Mouse (Mus musculus): ENCODE results near the gene Them7. TPM values are rescaled to one million over a fixed set of nuclear protein-coding genes. Genes with fewer than 3 reads are reported as not detected.

Them7 gene
- total and polyA plus RNA-seq, 2 experiments from 2014 or later, result 0.59 TPM; not detected in 1

- no peak for ATAC-seq (ENCODE audit: insufficient read depth, low read depth)
- H3K9me3 ChIP-seq (replicated peaks; ENCODE audit: control insufficient read depth, low read length), result no peaks in the 10 kb centered on the region
- H3K27me3 ChIP-seq (ENCODE audit: control insufficient read depth, insufficient read depth, low read length), result no peaks in the 10 kb centered on the region
- no peak overlapping the region for H3K4me2 ChIP-seq (ENCODE audit: low read depth, low read length)
- no peak for TF ChIP-seq CTCF (IDR thresholded peaks at IDR 0.05; ENCODE audit: low read depth)
- TF ChIP-seq EP300 (IDR thresholded peaks at IDR 0.05; ENCODE audit: low read depth), result no peak
- no peak overlapping the region for H3K9ac ChIP-seq (replicated peaks; ENCODE audit: low read depth, low read length)
- H3K36me3 ChIP-seq (replicated peaks; ENCODE audit: control insufficient read depth, insufficient read depth, low read length), result peaks cover 13% of the 10 kb centered on the region
- 67% methylated on average over 3 of the region's 3 CpGs for WGBS
- DNase-seq (ENCODE audit: low spot score), result no peak
- H3K4me1 ChIP-seq (ENCODE audit: control insufficient read depth, insufficient read depth), result no peaks in the 10 kb centered on the region
- H3K27ac ChIP-seq (ENCODE audit: low read depth), result no peak overlapping the region
- H3K4me3 ChIP-seq (ENCODE audit: low read depth, low read length), result no peak overlapping the region
Measured at GRCm38 (mm10) chr2:105380757-105381319, 156.7 kb downstream of the Them7 start.

- H3K4me3 ChIP-seq (ENCODE audit: low read depth, low read length), result no peak overlapping the region
- TF ChIP-seq CTCF (IDR thresholded peaks at IDR 0.05; ENCODE audit: low read depth) (no peak), EP300 (IDR thresholded peaks at IDR 0.05; ENCODE audit: low read depth) (no peak)
- H3K27me3 ChIP-seq (ENCODE audit: control insufficient read depth, insufficient read depth, low read length), result no peaks in the 10 kb centered on the region
- H3K36me3 ChIP-seq (replicated peaks; ENCODE audit: control insufficient read depth, insufficient read depth, low read length), result peaks cover 34% of the 10 kb centered on the region
- H3K27ac ChIP-seq (ENCODE audit: low read depth), result no peak overlapping the region
- no peaks in the 10 kb centered on the region for H3K4me1 ChIP-seq (ENCODE audit: control insufficient read depth, insufficient read depth)
- no peaks in the 10 kb centered on the region for H3K9me3 ChIP-seq (replicated peaks; ENCODE audit: control insufficient read depth, low read length)
- no peak overlapping the region for H3K9ac ChIP-seq (replicated peaks; ENCODE audit: low read depth, low read length)
- WGBS, result 78% methylated on average over 8 of the region's 8 CpGs
- DNase-seq (ENCODE audit: low spot score), result no peak
- no peak for ATAC-seq (ENCODE audit: insufficient read depth, low read depth)
- H3K4me2 ChIP-seq (ENCODE audit: low read depth, low read length), result no peak overlapping the region
Measured at GRCm38 (mm10) chr2:105383063-105383462, 158.9 kb downstream of the Them7 start.

DNA sequence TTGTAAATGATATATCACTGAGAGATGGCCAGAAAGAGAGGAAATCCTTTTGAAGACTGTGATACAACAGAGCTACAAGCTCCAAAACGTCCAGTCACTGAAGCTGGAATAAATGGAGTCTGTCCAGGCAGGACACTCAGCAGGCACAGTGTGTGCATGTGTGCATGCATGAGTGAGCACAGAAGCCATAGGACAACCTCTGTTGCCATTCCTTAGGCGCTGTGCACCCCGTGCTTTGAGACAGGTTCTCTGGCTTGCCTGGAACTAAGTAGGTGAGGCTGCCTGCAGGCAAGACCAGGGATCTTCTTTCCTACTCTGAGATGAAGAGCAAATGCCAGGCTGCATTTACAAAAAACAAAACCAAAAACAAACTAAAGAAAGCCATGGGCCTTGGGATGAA lies 160.9 kb downstream of the Them7 start:
- ATAC-seq (ENCODE audit: insufficient read depth, low read depth) (no peak), DNase-seq (ENCODE audit: low spot score) (no peak)
- Histone ChIP-seq H3K4me2 (ENCODE audit: low read depth, low read length) (no peak overlapping the region), H3K4me3 (ENCODE audit: low read depth, low read length) (no peak overlapping the region), H3K9me3 (replicated peaks; ENCODE audit: control insufficient read depth, low read length) (no peaks in the 10 kb centered on the region), H3K27me3 (ENCODE audit: control insufficient read depth, insufficient read depth, low read length) (no peaks in the 10 kb centered on the region), H3K9ac (replicated peaks; ENCODE audit: low read depth, low read length) (no peak overlapping the region), H3K4me1 (ENCODE audit: control insufficient read depth, insufficient read depth) (no peaks in the 10 kb centered on the region), H3K36me3 (replicated peaks; ENCODE audit: control insufficient read depth, insufficient read depth, low read length) (peaks cover 45% of the 10 kb centered on the region), H3K27ac (ENCODE audit: low read depth) (no peak overlapping the region)
- no peak for TF ChIP-seq EP300 (IDR thresholded peaks at IDR 0.05; ENCODE audit: low read depth)
- TF ChIP-seq CTCF (IDR thresholded peaks at IDR 0.05; ENCODE audit: low read depth), result no peak
- 76% methylated on average over 3 of the region's 3 CpGs for WGBS

DNA sequence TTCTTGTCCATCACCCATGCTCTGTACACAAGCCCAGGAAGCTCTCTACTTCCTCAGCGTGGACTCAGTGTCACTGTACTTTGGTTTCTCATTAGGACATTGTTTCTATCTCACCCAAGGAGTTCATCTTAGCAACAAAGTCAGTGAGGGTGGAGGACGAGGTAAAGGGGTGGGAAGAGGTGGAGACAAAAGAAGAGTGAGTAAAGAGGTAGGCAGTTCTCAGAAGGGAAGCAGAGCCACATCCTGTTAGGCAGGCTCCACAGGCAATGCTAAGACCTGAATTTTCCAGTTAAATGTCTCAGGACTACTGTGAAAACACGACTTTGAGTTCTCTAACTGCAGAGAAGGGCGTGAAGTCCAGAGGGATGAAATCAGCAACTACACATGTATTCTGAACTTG lies 162.3 kb downstream of the Them7 start:
- no peak for DNase-seq (ENCODE audit: low spot score)
- Histone ChIP-seq H3K9ac (replicated peaks; ENCODE audit: low read depth, low read length) (no peak overlapping the region), H3K27me3 (ENCODE audit: control insufficient read depth, insufficient read depth, low read length) (no peaks in the 10 kb centered on the region), H3K9me3 (replicated peaks; ENCODE audit: control insufficient read depth, low read length) (no peaks in the 10 kb centered on the region), H3K4me2 (ENCODE audit: low read depth, low read length) (no peak overlapping the region), H3K4me1 (ENCODE audit: control insufficient read depth, insufficient read depth) (no peaks in the 10 kb centered on the region), H3K27ac (ENCODE audit: low read depth) (no peak overlapping the region), H3K36me3 (replicated peaks; ENCODE audit: control insufficient read depth, insufficient read depth, low read length) (peaks cover 58% of the 10 kb centered on the region), H3K4me3 (ENCODE audit: low read depth, low read length) (no peak overlapping the region)
- ATAC-seq (ENCODE audit: insufficient read depth, low read depth), result no peak
- TF ChIP-seq CTCF (IDR thresholded peaks at IDR 0.05; ENCODE audit: low read depth) (no peak), EP300 (IDR thresholded peaks at IDR 0.05; ENCODE audit: low read depth) (no peak)
- 82% methylated on average over 4 of the region's 4 CpGs for WGBS

DNA sequence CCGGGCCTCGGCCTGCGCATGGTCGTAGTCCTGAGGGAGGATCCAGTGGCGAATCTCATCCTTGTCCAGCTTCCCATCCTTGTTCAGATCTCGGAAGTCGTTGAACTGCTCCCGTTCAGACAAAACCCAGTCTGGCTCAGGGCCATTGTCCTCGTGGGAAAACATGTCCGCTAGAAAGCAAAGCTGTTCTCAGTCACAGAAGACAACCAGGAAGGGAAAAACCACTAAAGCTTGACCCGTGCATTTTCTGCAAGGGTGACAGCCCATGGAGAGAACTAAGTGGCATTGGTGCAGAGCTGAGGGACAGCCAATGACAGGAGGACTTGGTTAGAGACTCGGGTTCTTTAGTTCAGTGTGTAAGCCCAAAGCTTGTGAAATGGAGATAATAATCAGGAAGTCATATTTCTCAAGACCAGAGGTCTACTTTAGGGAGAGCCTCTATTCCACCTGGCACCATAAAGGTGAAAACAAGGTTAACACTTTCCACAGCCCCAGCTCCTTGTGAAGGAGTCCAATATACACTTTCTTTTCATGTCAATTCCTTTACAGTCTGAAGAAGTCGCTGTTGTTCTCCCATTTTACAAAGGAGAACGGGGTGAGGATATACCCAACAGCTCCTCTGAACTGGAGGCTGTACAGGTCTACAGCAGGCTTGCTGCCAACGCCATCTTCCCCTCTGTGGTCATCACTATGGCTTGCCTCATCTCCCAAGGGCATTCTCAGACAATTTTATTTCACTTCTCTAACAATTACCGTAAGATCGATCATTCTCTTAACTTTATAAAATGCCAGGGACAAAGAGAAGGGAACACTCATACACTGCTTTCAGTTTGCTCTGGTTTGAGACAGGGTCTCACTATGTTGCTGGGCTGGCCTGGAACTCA lies 165.1 kb downstream of the Them7 start:
- H3K4me2 ChIP-seq (ENCODE audit: low read depth, low read length), result no peak overlapping the region
- H3K9me3 ChIP-seq (replicated peaks; ENCODE audit: control insufficient read depth, low read length), result no peaks in the 10 kb centered on the region
- ATAC-seq (ENCODE audit: insufficient read depth, low read depth), result no peak
- WGBS, result 75% methylated on average over 17 of the region's 17 CpGs
- H3K27me3 ChIP-seq (ENCODE audit: control insufficient read depth, insufficient read depth, low read length), result no peaks in the 10 kb centered on the region
- H3K36me3 ChIP-seq (replicated peaks; ENCODE audit: control insufficient read depth, insufficient read depth, low read length), result peaks cover 80% of the 10 kb centered on the region
- no peaks in the 10 kb centered on the region for H3K4me1 ChIP-seq (ENCODE audit: control insufficient read depth, insufficient read depth)
- no peak overlapping the region for H3K4me3 ChIP-seq (ENCODE audit: low read depth, low read length)
- TF ChIP-seq EP300 (IDR thresholded peaks at IDR 0.05; ENCODE audit: low read depth) (no peak), CTCF (IDR thresholded peaks at IDR 0.05; ENCODE audit: low read depth) (no peak)
- H3K9ac ChIP-seq (replicated peaks; ENCODE audit: low read depth, low read length), result no peak overlapping the region
- no peak for DNase-seq (ENCODE audit: low spot score)
- no peak overlapping the region for H3K27ac ChIP-seq (ENCODE audit: low read depth)

Measured in heart, postnatal 0 days (tissue).